Mouse (Mus musculus) cerebral cortex, adult 2 months (tissue): Measurements from ENCODE around the gene 2310011J03Rik.

Experiments
- WGBS: fragments of 180-500 bp; shearing (Covaris S2); methylation state at CpG from one replicate; pipeline ENCODE4 v1.1.7; 2018; 5-methylcytosine and 5-hydroxymethylcytosine counted together

Gene 2310011J03Rik

GRCm38 (mm10) chr10:80293325-80293724, 27.0 kb downstream of the 2310011J03Rik start:
- 9% methylated on average over 14 of the region's 14 CpGs for WGBS

GRCm38 (mm10) chr10:80292251-80293146, 27.8 kb downstream of the 2310011J03Rik start, which contains the start of gene Rps15:
Gene Rps15 (plus strand): TSS chr10:80292453.
- WGBS: under 1% methylated on average over 72 of the region's 72 CpGs

DNA sequence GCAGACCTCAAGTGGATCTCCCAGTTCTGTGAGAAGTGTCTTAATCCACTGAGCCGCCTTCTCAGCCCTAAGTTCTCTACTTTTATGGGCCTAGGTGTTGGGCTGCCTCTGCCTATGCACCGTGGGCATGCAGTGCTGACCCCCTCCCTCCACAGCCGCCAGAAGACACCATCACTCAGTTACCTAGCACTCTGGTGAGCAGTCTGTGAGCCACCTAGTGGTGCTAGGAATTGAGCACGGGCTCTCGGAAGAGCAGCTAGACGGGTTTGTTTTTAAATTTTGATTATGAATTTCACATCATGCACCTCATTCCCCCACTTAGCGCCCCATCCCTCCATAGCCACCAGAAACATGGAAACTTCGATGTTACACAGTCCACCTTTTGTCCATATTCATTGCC, 31.7 kb downstream of the 2310011J03Rik start:
- WGBS: 57% methylated on average over 8 of the region's 8 CpGs

DNA sequence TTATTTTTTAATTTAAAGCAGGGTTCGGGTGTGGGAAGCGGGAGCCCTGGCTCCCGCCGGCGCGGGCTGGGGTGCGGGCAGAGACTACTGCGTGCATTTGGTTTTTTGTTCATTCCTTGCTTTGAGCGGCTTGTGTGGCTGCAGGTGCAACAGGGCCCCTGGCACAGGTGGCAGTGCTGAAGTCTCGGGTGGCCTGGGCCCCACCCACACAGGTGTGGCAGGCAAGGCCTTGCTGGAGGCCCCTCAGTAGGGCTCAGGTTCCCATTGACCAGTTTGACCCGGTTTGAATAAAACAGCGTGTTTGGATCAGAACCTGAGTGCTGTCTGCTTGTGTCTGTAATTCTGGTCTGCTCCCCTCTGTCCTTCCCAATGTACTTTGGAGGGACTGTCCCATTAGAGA, 32.2 kb downstream of the 2310011J03Rik start:
- 93% methylated on average over 12 of the region's 12 CpGs for WGBS

DNA sequence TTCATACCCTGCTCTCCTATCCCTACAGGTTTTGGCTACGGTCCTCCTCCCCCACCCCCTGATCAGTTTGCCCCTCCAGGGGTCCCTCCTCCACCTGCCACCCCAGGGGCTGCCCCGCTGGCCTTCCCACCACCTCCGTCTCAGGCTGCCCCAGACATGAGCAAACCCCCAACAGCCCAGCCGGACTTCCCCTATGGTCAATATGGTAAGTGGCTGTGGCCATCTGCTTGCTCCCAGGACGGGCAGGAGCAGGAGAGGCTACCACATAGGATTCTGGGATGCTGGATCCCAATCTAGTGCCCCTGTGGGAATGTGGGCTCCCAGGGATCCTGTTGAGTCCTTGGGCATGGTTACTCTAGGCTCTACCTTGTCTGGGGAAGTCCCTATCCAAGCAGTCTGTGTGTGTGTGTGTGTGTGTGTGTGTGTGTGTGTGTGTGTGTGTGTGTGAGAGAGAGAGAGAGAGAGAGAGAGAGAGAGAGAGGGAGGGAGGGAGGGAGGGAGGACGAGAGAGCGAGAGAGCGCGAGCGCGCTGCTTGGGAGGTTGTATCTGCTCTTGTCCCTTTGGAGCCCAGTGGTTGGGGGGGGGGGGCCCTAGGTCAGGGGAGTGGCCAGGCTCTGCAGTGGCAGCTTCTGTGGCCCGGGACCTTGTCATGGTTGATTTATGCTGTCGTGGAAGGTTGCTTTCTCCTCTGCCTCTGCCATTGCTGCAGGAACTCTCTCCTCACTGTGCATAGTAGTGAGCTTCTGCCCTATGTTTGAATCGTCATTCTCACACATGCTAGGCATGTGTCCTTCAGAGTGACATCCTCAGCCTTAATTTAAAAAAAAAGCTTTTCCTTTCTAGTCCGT, 34.9 kb downstream of the 2310011J03Rik start:
- WGBS: 84% methylated on average over 15 of the region's 15 CpGs

- 88% methylated on average over 20 of the region's 20 CpGs for WGBS
These were observed 37.6 kb downstream of the 2310011J03Rik start for GRCm38 (mm10) chr10:80282481-80283441.

DNA sequence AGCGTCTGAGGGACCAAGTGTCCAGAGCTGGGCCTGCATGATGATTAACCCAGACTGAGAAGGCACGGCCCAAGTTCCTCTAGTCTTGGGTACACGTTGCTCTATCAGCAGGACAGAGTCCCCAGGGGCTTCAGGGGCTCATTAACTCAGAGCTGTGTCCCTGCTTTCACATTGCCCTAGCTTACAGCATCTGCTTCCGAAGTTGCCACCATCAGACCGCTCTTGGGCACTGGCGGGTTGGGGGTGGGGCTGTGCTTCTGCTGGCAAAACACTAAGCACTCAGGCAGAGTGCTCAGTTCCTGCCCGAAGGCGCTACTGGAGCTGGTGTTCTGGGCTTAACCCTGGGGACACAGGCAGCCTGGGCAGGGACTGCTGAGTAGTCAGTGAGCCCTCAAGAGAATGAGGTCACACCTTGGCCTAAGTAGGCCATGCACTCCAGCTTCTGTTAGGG, 38.4 kb downstream of the 2310011J03Rik start:
- 57% methylated on average over 8 of the region's 8 CpGs for WGBS

GRCm38 (mm10) chr10:80281304-80281703, 39.0 kb downstream of the 2310011J03Rik start:
- 91% methylated on average over 7 of the region's 7 CpGs for WGBS

DNA sequence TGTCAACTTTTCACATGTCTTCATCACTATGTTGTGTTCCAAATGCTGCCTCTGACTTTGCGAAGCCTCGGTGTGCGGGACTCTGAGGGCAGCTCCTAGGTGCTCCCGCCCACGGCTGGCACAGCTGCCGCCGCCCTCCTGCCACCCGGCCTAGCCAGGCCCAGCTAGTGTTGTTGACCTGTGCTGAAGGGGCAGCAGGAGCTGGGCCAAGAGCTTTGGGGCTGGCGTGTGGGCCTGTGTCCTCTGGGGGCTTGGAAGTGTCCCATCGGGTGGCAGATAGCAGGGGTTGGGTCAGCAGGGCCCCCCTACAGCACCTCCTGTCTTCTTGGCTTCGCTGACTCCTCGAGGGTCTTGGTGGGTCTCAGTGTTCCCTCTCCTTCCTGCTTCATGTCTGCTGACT, 41.1 kb downstream of the 2310011J03Rik start:
- 89% methylated on average over 12 of the region's 12 CpGs for WGBS

DNA sequence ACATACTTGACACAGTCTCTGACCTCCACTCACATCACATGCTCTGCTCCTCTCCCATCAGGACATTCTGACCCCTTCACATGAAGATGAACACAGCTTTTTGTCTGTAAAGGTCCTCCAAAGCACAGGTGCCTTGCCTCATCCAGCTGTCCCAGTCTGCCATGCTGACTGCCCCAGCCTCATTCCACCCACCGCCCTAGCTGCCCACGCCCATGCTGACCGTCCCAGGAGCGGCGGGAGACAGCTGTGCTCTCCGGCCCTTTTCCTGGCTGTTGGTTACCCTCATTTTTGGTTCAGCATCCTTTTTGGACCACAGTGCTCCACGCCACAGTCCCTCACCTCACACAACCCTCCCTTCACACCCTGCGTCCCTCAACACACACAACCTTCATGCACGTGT, 41.9 kb downstream of the 2310011J03Rik start:
- 93% methylated on average over 9 of the region's 9 CpGs for WGBS

GRCm38 (mm10) chr10:80276238-80276637, 44.1 kb downstream of the 2310011J03Rik start:
- 74% methylated on average over 5 of the region's 5 CpGs for WGBS

GRCm38 (mm10) chr10:80273847-80274246, 46.5 kb downstream of the 2310011J03Rik start:
- WGBS: 79% methylated on average over 3 of the region's 3 CpGs

DNA sequence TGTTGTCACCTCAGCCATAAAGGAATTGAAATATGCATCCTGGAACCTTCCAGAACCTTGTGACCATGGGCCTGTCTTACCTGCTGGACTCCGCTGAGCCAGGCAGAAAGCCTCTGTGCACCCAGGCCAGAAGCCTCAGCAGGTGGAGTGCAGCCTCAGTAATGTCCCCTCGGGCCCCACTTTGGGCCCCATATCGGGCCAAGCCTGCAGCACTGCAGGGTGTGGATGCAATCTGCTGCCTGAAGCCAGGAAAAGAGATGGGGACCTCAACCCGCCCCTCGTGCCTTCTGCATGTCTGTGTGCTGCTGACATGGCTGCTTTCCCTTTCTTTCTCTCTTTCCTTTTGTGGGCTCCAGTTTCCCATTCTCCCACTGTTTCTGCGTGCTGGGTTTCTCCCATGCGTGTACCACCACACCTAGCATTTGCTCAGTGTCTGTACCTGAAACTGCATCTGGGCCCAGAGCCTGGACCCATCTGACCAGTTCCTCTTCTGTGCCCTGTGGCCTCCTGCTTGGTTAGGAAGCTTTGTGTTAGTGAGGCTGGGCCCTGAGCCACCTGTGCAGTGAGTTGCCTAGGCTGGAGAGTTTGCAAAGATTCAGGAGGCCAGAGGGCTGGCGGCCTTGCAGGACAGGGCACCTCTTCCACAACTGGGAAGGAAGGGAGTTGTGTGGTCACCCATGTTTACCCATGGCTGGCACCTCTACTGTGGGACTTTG, 48.3 kb downstream of the 2310011J03Rik start:
- WGBS: 78% methylated on average over 8 of the region's 8 CpGs

- 58% methylated on average over 5 of the region's 5 CpGs for WGBS
These were observed 49.0 kb downstream of the 2310011J03Rik start for GRCm38 (mm10) chr10:80271186-80271843.

GRCm38 (mm10) chr10:80270734-80271181, 49.6 kb downstream of the 2310011J03Rik start:
- 36% methylated on average over 6 of the region's 6 CpGs for WGBS

DNA sequence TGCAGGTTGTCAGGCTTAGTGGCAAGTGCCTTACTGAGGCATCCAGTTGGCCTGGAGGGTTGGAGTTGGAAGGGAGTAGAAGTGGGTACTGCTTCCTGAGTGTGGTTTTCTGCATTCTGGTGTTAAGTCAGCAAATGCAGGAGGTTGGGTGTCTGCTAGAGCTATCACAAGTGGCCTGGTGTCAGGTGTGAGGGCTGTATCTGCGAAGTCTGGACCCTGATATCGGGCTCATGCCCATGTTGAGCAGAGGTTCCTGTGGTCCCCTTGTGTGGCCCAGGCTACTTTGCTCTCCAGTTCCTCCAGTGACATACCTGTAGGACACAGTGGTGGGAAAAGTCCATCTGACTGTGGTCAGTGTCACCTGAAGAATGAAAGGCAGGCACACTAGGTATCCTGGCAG, 50.2 kb downstream of the 2310011J03Rik start:
- 80% methylated on average over 2 of the region's 2 CpGs for WGBS
